22 mouse cellular contexts compared by ENCODE assay signal in the genomic region with DNA sequence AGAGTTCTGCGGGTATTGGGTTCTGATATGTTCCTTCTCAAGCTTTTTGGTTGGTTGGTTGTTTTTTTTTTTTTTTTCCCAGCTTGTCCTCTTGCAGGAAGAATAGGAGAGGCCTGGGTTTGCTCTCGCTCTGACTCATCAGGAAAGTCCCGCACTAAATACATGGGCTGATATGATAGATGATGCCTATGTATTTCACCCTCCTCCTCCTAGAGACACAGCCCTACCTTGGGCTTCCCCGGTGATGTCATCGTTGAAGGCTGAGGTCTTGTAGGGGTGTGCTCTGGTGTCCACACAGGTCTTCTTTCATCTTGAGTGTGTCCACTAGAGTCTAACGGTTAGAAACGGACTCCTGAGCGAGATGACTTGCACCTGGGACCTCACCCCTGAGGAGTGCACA.
"Had no signal": no experiment of that assay in that cellular context is flagged by ENCODE, and none has a peak within 500 bp of the region (broad histone marks: within the 10 kb centered on the region; RNA-seq: fewer than 3 reads in every experiment).

No protein-coding gene starts in this region.

- H3K27ac ChIP-seq: kidney, postnatal 0 days; layer of hippocampus, adult 2 months; limb, embryonic 13.5 days; liver, embryonic 13.5 days; midbrain, embryonic 10.5 days; midbrain, embryonic 13.5 days; stomach, postnatal 0 days had no signal

- H3K27me3 ChIP-seq: limb, embryonic 13.5 days; liver, embryonic 13.5 days; megakaryocyte, embryonic 14.5 days; midbrain, embryonic 13.5 days had no signal

- H3K4me1 ChIP-seq: limb, embryonic 13.5 days; liver, embryonic 13.5 days; midbrain, embryonic 10.5 days; midbrain, embryonic 13.5 days had no signal

- H3K4me3 ChIP-seq: layer of hippocampus, adult 2 months; limb, embryonic 13.5 days; liver, embryonic 13.5 days; megakaryocyte, embryonic 14.5 days; midbrain, embryonic 10.5 days; midbrain, embryonic 13.5 days had no signal

- H3K9ac ChIP-seq: limb, embryonic 13.5 days; liver, embryonic 13.5 days; lung, embryonic 14.5 days; midbrain, embryonic 13.5 days had no signal

- H3K9me3 ChIP-seq: limb, embryonic 13.5 days; liver, embryonic 13.5 days; megakaryocyte, embryonic 14.5 days; midbrain, embryonic 10.5 days; midbrain, embryonic 13.5 days had no signal

- H3K4me2 ChIP-seq: limb, embryonic 13.5 days; liver, embryonic 13.5 days; lung, embryonic 14.5 days; midbrain, embryonic 13.5 days had no signal

- DNase-seq: kidney, adult 2 months; kidney, postnatal 25 days; layer of hippocampus, adult 9-11 months; layer of hippocampus, postnatal 36 days; left cerebral cortex, postnatal 4 days; liver, embryonic 13.5 days; lung, embryonic 14.5 days; lung, postnatal 10 days; lung, postnatal 36 days; right cerebral cortex, postnatal 14 days; right cerebral cortex, postnatal 4 days; thymus, adult 2 months; thymus, postnatal 14 days; thymus, postnatal 4 days had no signal

- ATAC-seq: midbrain, embryonic 13.5 days; midbrain, embryonic 16.5 days had no signal
